Mouse (Mus musculus) layer of hippocampus, adult 8-10 months (tissue): Measurements from ENCODE around the gene Cwc22. TPM values are rescaled to one million over a fixed set of nuclear protein-coding genes. Genes with fewer than 3 reads are reported as not detected.

Experiments
- DNase-seq, 2 experiments: peaks; one replicate each; pipeline ENCODE4 v3.0.0; 2022; ENCODE audit warnings: low spot score in 2 of 2
- total RNA-seq, 4 experiments: library from RNA; stranded (reverse); gene quantifications; 2 replicates each; pipeline ENCODE4 v1.2.4; 2022

The Cwc22 gene
- total RNA-seq, 4 experiments from 2014 or later = 27.1 to 41.8 (median 32.2) TPM

GRCm38 (mm10) chr2:77970556-77970955, 24.4 kb upstream of the Cwc22 start:
- no peak for DNase-seq

- no peak for DNase-seq
These were observed 23.8 kb upstream of the Cwc22 start for GRCm38 (mm10) chr2:77969956-77970355.

- DNase-seq = no peak
These were observed 16.4 kb upstream of the Cwc22 start for GRCm38 (mm10) chr2:77962450-77963193.

- DNase-seq = no peak
These were observed 15.1 kb upstream of the Cwc22 start for GRCm38 (mm10) chr2:77961256-77961655.

- no peak for DNase-seq
These were observed 14.5 kb upstream of the Cwc22 start for GRCm38 (mm10) chr2:77960711-77961110.

- DNase-seq = no peak
These were observed 13.2 kb upstream of the Cwc22 start for GRCm38 (mm10) chr2:77959341-77959740.

- DNase-seq = no peak
These were observed 5.3 kb upstream of the Cwc22 start for GRCm38 (mm10) chr2:77951415-77951913.

GRCm38 (mm10) chr2:77950111-77950510, 3.9 kb upstream of the Cwc22 start:
- no peak for DNase-seq

- DNase-seq = no peak
These were observed 3.3 kb upstream of the Cwc22 start for GRCm38 (mm10) chr2:77949521-77949920.

GRCm38 (mm10) chr2:77948921-77949320, 2.7 kb upstream of the Cwc22 start:
- DNase-seq = no peak

- no peak for DNase-seq
These were observed 2.0 kb upstream of the Cwc22 start for GRCm38 (mm10) chr2:77948126-77948525.

- no peak for DNase-seq
These were observed 1.1 kb upstream of the Cwc22 start for GRCm38 (mm10) chr2:77947161-77947870.

GRCm38 (mm10) chr2:77944860-77945595, 1.1 kb downstream of the Cwc22 start:
- DNase-seq = no peak

- DNase-seq = no peak
These were observed 1.9 kb downstream of the Cwc22 start for GRCm38 (mm10) chr2:77944281-77944680.

GRCm38 (mm10) chr2:77941944-77942343, 4.2 kb downstream of the Cwc22 start:
- no peak for DNase-seq

GRCm38 (mm10) chr2:77938317-77938716, 7.9 kb downstream of the Cwc22 start:
- no peak for DNase-seq

- DNase-seq = no peak
These were observed 8.4 kb downstream of the Cwc22 start for GRCm38 (mm10) chr2:77937818-77938217.

GRCm38 (mm10) chr2:77934138-77934537, 12.0 kb downstream of the Cwc22 start:
- DNase-seq = no peak

GRCm38 (mm10) chr2:77933630-77934029, 12.5 kb downstream of the Cwc22 start:
- peak; percentile 58 to 68 for DNase-seq

GRCm38 (mm10) chr2:77931958-77932357, 14.2 kb downstream of the Cwc22 start:
- no peak for DNase-seq

GRCm38 (mm10) chr2:77928352-77928751, 17.8 kb downstream of the Cwc22 start:
- no peak for DNase-seq

GRCm38 (mm10) chr2:77926468-77926867, 19.7 kb downstream of the Cwc22 start:
- DNase-seq = no peak
